Mouse (Mus musculus): Measurements from ENCODE around the gene Trpc7. TPM values are rescaled to one million over a fixed set of nuclear protein-coding genes. Genes with fewer than 3 reads are reported as not detected.

Trpc7 gene
- polyA plus RNA-seq, 1 experiment from 2014 or later, result 5.9 TPM

GRCm38 (mm10) chr13:56739556-56739955 lies 156.2 kb downstream of the Trpc7 start:
- whole genome bisulfite sequencing, result 91% methylated on average over 5 of the region's 5 CpGs

GRCm38 (mm10) chr13:56735212-56735875 lies 160.4 kb downstream of the Trpc7 start:
- Histone ChIP-seq H3K4me1 (no peaks in the 10 kb centered on the region), H3K27ac (no peak overlapping the region), H3K36me3 (replicated peaks) (peaks cover 30% of the 10 kb centered on the region), H3K4me2 (no peak overlapping the region), H3K9ac (no peak overlapping the region), H3K27me3 (replicated peaks) (no peaks in the 10 kb centered on the region), H3K4me3 (no peak overlapping the region), H3K9me3 (no peaks in the 10 kb centered on the region)
- ATAC-seq (replicated peaks), result no peak
- 67% methylated on average over 6 of the region's 6 CpGs for WGBS

More at GRCm38 (mm10) chr13:56739556-56739955, 156.2 kb downstream of the Trpc7 start:
- Histone ChIP-seq H3K36me3 (replicated peaks) (peaks cover 17% of the 10 kb centered on the region), H3K4me2 (no peak overlapping the region), H3K27me3 (replicated peaks) (no peaks in the 10 kb centered on the region), H3K4me1 (0 out of 2 replicates have a peak, but pooled peaks cover 2% of the 10 kb centered on the region), H3K9ac (no peak overlapping the region), H3K27ac (no peak overlapping the region), H3K9me3 (no peaks in the 10 kb centered on the region), H3K4me3 (no peak overlapping the region)
- ATAC-seq (replicated peaks), result no peak

- Histone ChIP-seq H3K4me3 (no peak overlapping the region), H3K4me1 (no peaks in the 10 kb centered on the region), H3K9ac (no peak overlapping the region), H3K27ac (no peak overlapping the region), H3K27me3 (replicated peaks) (no peaks in the 10 kb centered on the region), H3K4me2 (no peak overlapping the region), H3K36me3 (replicated peaks) (peaks cover 32% of the 10 kb centered on the region), H3K9me3 (no peaks in the 10 kb centered on the region)
- WGBS, result 88% methylated on average over 4 of the region's 4 CpGs
- no peak for ATAC-seq (replicated peaks)
Observed at GRCm38 (mm10) chr13:56734617-56735016, 161.2 kb downstream of the Trpc7 start.

- Histone ChIP-seq H3K4me1 (no peaks in the 10 kb centered on the region), H3K27me3 (replicated peaks) (no peaks in the 10 kb centered on the region), H3K27ac (no peak overlapping the region), H3K4me3 (no peak overlapping the region), H3K4me2 (no peak overlapping the region), H3K36me3 (replicated peaks) (peaks cover 28% of the 10 kb centered on the region; the same call in 1 of the 2 replicates), H3K9ac (no peak overlapping the region), H3K9me3 (no peaks in the 10 kb centered on the region)
- WGBS, result 95% methylated on average over 7 of the region's 7 CpGs
- no peak for ATAC-seq (replicated peaks)
Observed at GRCm38 (mm10) chr13:56729046-56729445, 166.7 kb downstream of the Trpc7 start.

GRCm38 (mm10) chr13:56726551-56726950 lies 169.2 kb downstream of the Trpc7 start:
- Histone ChIP-seq H3K27me3 (replicated peaks) (no peaks in the 10 kb centered on the region), H3K36me3 (replicated peaks) (peaks cover 20% of the 10 kb centered on the region; the same call in 1 of the 2 replicates), H3K9ac (no peak overlapping the region), H3K9me3 (no peaks in the 10 kb centered on the region), H3K4me1 (no peaks in the 10 kb centered on the region), H3K27ac (no peak overlapping the region), H3K4me2 (no peak overlapping the region), H3K4me3 (no peak overlapping the region)
- WGBS, result 88% methylated on average over 4 of the region's 4 CpGs
- no peak for ATAC-seq (replicated peaks)

Other genes starting within 250 kb of the Trpc7 start
- 20.8 and 21.2 TPM in 2 replicates for gene Smad5, start 193.0 kb downstream of the Trpc7 start, polyA plus RNA-seq (2015; fragmentation: Nextera tagmentation; extraction: Ambion mirVana)
- gene Gm45623, start 142.2 kb downstream of the Trpc7 start, polyA plus RNA-seq (2015; fragmentation: Nextera tagmentation; extraction: Ambion mirVana), result 2.7 and 3.1 TPM in 2 replicates

All from midbrain, embryonic 15.5 days (tissue).